In the genomic region with DNA sequence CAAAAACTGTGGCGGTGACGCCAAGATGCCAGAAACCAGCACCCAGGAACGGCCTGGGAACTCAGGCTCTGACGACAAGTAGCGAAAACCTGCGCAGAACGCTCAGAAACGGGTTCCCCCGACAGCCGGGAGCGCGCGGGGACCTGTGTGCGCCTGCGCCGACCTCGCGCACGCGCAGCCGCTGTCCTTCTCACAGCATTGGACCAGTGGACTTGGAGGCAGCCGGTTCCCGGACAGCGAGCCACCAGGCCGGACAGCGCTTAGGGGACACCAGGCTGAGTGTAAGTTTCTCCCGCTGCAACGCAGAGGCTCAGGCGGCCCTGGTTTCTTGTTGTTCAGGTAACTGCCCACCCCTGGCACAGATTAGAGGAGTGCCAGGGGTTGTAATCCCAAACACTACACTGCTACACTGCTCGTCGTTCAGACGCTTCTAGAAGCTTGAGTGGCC, we compare ENCODE assay signal across 8 mouse cellular contexts. TPM values are rescaled to one million over a fixed set of nuclear protein-coding genes. Genes with fewer than 3 reads are reported as not detected.
DNase-seq lines count a peak whose midpoint lies in the region; ATAC-seq lines count a peak whose summit lies in the region.

A gene (plus strand): TSS at position 167 of the 448 bp plus-strand sequence.

- H3K4me3 ChIP-seq in hindbrain, embryonic 11.5 days (ENCODE audit: low read depth, low read length), result peak within 1 kb of the TSS; percentile 55

- H3K4me1 ChIP-seq in hindbrain, embryonic 11.5 days (replicated peaks; ENCODE audit: control insufficient read depth, insufficient read depth, low read length), result 0 out of 2 replicates have a peak, but pooled peaks cover 3% of the 10 kb centered on the region

- H3K9me3 ChIP-seq in hindbrain, embryonic 11.5 days (ENCODE audit: control insufficient read depth, low read length), result no peaks in the 10 kb centered on the region

- peak; percentile 96 for DNase-seq in MN1 (ENCODE audit: low spot score)
- peak; percentile 90 for DNase-seq in cerebellum, adult 9-10 months
- peak; percentile 71 to 88 for DNase-seq in frontal cortex, adult 2 months (ENCODE audit: extremely low spot score in 1 of 2, low spot score in 1 of 2)
- peak; percentile 94 for DNase-seq in hindbrain, embryonic 11.5 days (ENCODE audit: low spot score)
- peak; percentile 83 to 92 for DNase-seq in layer of hippocampus, postnatal 14 days (ENCODE audit: low spot score in 2 of 2)
- DNase-seq in lung, postnatal 14 days, result peak; percentile 87
- peak; percentile 68 for DNase-seq in retina, adult 2 months (ENCODE audit: low read depth, low spot score)
- peak; percentile 75 to 81 for DNase-seq in thymus, postnatal 36 days

- WGBS in hindbrain, embryonic 11.5 days, result 1% methylated on average over 32 of the region's 32 CpGs

- H3K9ac ChIP-seq in hindbrain, embryonic 11.5 days (ENCODE audit: low read depth, low read length), result peak within 1 kb of the TSS; percentile 71

- H3K27me3 ChIP-seq in hindbrain, embryonic 11.5 days (ENCODE audit: control insufficient read depth, insufficient read depth, low read length), result no peaks in the 10 kb centered on the region

- peak within 1 kb of the TSS; percentile 60 for H3K4me2 ChIP-seq in hindbrain, embryonic 11.5 days (replicated peaks; ENCODE audit: low read depth, low read length)

- peak; percentile 85 for ATAC-seq in hindbrain, embryonic 11.5 days (ENCODE audit: low FRiP score)

- H3K27ac ChIP-seq in hindbrain, embryonic 11.5 days (ENCODE audit: low read depth, low read length), result peak within 1 kb of the TSS; percentile 37; the same call in 1 of the 2 replicates

- no peaks in the 10 kb centered on the region for H3K36me3 ChIP-seq in hindbrain, embryonic 11.5 days (ENCODE audit: control insufficient read depth, insufficient read depth, low read length)

RNA-seq across cellular contexts. Expression of the gene that starts here (rescaled TPM):
- 89.2 and 93.1 TPM in 2 replicates for polyA plus RNA-seq in frontal cortex, adult 2 months (2012; rRNA removed)
- 28.8 and 29.0 TPM in 2 replicates for polyA plus RNA-seq in hindbrain, embryonic 11.5 days (2014; fragmentation: Nextera tagmentation; extraction: Ambion mirVana)
- total RNA-seq in layer of hippocampus, postnatal 14 days (2021), result 10 to 100 TPM; 74.4 to 75.1 TPM

Comparison
In these comparisons a context has a peak if more than half of its experiments do, and no peak if none do; other contexts are left out.
1. Peak in every context shown above with its lines: DNase-seq, ATAC-seq, H3K4me3 ChIP-seq and H3K27ac ChIP-seq.